Comparison of ENCODE assay signal across 14 mouse cellular contexts in genomic region chr6:112050548-112051184, GRCm38 (mm10).
A peak's percentile ranks its signal among the peaks of the same experiment; 100 is the strongest.
DNase-seq lines count a peak whose midpoint lies in the region; ATAC-seq and TF ChIP-seq lines count a peak whose summit lies in the region.
"Had no signal": no experiment of that assay in that cellular context is flagged by ENCODE, and none has a peak within 500 bp of the region (broad histone marks: within the 10 kb centered on the region; RNA-seq: fewer than 3 reads in every experiment).

No protein-coding gene starts in this region.

- H3K4me1 ChIP-seq in liver, adult 2 months (ENCODE audit: control insufficient read depth, insufficient read depth, low read length): no peaks in the 10 kb centered on the region
- H3K4me1 ChIP-seq in liver, embryonic 11.5 days (replicated peaks; ENCODE audit: control insufficient read depth, insufficient read depth, low read length): no peaks in the 10 kb centered on the region
- peaks cover 7% of the 10 kb centered on the region for H3K4me1 ChIP-seq in forebrain, embryonic 15.5 days
- peaks cover 33% of the 10 kb centered on the region for H3K4me1 ChIP-seq in limb, embryonic 13.5 days
- H3K4me1 ChIP-seq in intestine, embryonic 16.5 days (ENCODE audit: control insufficient read depth, insufficient read depth, low read length): no peaks in the 10 kb centered on the region
- H3K4me1 ChIP-seq: intestine, embryonic 15.5 days; liver, embryonic 15.5 days had no signal

- no peaks in the 10 kb centered on the region for H3K27me3 ChIP-seq in liver, adult 2 months (ENCODE audit: control insufficient read depth, insufficient read depth, low read length)
- H3K27me3 ChIP-seq in liver, embryonic 11.5 days (replicated peaks; ENCODE audit: control insufficient read depth, insufficient read depth, low read length): no peaks in the 10 kb centered on the region
- no peaks in the 10 kb centered on the region for H3K27me3 ChIP-seq in forebrain, embryonic 15.5 days
- H3K27me3 ChIP-seq in limb, embryonic 13.5 days: no peaks in the 10 kb centered on the region
- H3K27me3 ChIP-seq in intestine, embryonic 16.5 days (replicated peaks; ENCODE audit: control insufficient read depth, insufficient read depth, low read length): no peaks in the 10 kb centered on the region
- H3K27me3 ChIP-seq: embryonic facial prominence, embryonic 15.5 days; intestine, embryonic 15.5 days; liver, embryonic 15.5 days had no signal

- no peak for TF ChIP-seq POLR2A in liver, adult 2 months (IDR thresholded peaks at IDR 0.05; ENCODE audit: extremely low read depth, insufficient read depth, low read length)

- no peaks in the 10 kb centered on the region for H3K79me2 ChIP-seq in liver, adult 2 months (ENCODE audit: control insufficient read depth, insufficient read depth, low read length)

- H3K9ac ChIP-seq in liver, adult 2 months (ENCODE audit: low read depth, low read length): no peak overlapping the region
- H3K9ac ChIP-seq in liver, embryonic 11.5 days (ENCODE audit: low read depth, low read length): no peak overlapping the region
- H3K9ac ChIP-seq in forebrain, embryonic 15.5 days (replicated peaks): no peak overlapping the region
- H3K9ac ChIP-seq in limb, embryonic 13.5 days: no peak overlapping the region
- H3K9ac ChIP-seq in intestine, embryonic 16.5 days (ENCODE audit: low read depth, low read length): no peak overlapping the region
- H3K9ac ChIP-seq: embryonic facial prominence, embryonic 15.5 days; intestine, embryonic 15.5 days; liver, embryonic 15.5 days had no signal

- no peak overlapping the region for H3K4me3 ChIP-seq in liver, adult 2 months (ENCODE audit: insufficient read depth, low read depth, low read length)
- no peak overlapping the region for H3K4me3 ChIP-seq in liver, embryonic 11.5 days (ENCODE audit: low read depth, low read length)
- H3K4me3 ChIP-seq in forebrain, embryonic 15.5 days: no peak overlapping the region
- H3K4me3 ChIP-seq in limb, embryonic 13.5 days: no peak overlapping the region
- H3K4me3 ChIP-seq in intestine, embryonic 16.5 days (ENCODE audit: low read length): no peak overlapping the region
- H3K4me3 ChIP-seq: embryonic facial prominence, embryonic 15.5 days; heart, adult 2 months; intestine, embryonic 15.5 days; liver, embryonic 15.5 days had no signal

- H3K27ac ChIP-seq in liver, adult 2 months (replicated peaks; ENCODE audit: insufficient read depth, low read depth, low read length): no peak overlapping the region
- no peak overlapping the region for H3K27ac ChIP-seq in liver, embryonic 11.5 days (ENCODE audit: low read depth, low read length)
- no peak overlapping the region for H3K27ac ChIP-seq in forebrain, embryonic 15.5 days (replicated peaks)
- no peak overlapping the region for H3K27ac ChIP-seq in limb, embryonic 13.5 days
- no peak overlapping the region for H3K27ac ChIP-seq in intestine, embryonic 16.5 days (ENCODE audit: low read length)
- H3K27ac ChIP-seq: embryonic facial prominence, embryonic 15.5 days; heart, adult 2 months; intestine, embryonic 15.5 days; liver, embryonic 15.5 days had no signal

- ATAC-seq in liver, embryonic 11.5 days (replicated peaks; ENCODE audit: low FRiP score): no peak
- peak; percentile 97 for ATAC-seq in forebrain, embryonic 15.5 days (replicated peaks)
- peak; percentile 37; the same call in 1 of the 2 replicates for ATAC-seq in limb, embryonic 13.5 days (ENCODE audit: low FRiP score, low read depth)
- ATAC-seq in intestine, embryonic 16.5 days: no peak
- ATAC-seq: intestine, embryonic 15.5 days had no signal

- H3K36me3 ChIP-seq in liver, adult 2 months (ENCODE audit: control insufficient read depth, insufficient read depth, low read length): no peaks in the 10 kb centered on the region
- no peaks in the 10 kb centered on the region for H3K36me3 ChIP-seq in liver, embryonic 11.5 days (ENCODE audit: control insufficient read depth, insufficient read depth, low read length)
- H3K36me3 ChIP-seq in forebrain, embryonic 15.5 days: no peaks in the 10 kb centered on the region
- H3K36me3 ChIP-seq in limb, embryonic 13.5 days: no peaks in the 10 kb centered on the region
- no peaks in the 10 kb centered on the region for H3K36me3 ChIP-seq in intestine, embryonic 16.5 days (ENCODE audit: control insufficient read depth, insufficient read depth, low read length)
- H3K36me3 ChIP-seq: embryonic facial prominence, embryonic 15.5 days; G1E; intestine, embryonic 15.5 days; liver, embryonic 15.5 days had no signal

- DNase-seq in liver, adult 2 months (ENCODE audit: extremely low read depth, low read depth, low spot score): peak; percentile 22
- no peak for DNase-seq in liver, embryonic 11.5 days (ENCODE audit: low spot score)
- DNase-seq in cerebellum, adult 9-10 months: peak; percentile 3
- no peak for DNase-seq in spleen, postnatal 4 days (ENCODE audit: low spot score in 2 of 2)
- DNase-seq in gastrocnemius, postnatal 10 days: no peak
- DNase-seq: adrenal gland, postnatal 36 days; heart, adult 2 months had no signal

- no peak for TF ChIP-seq CTCF in liver, adult 2 months (IDR thresholded peaks at IDR 0.05; ENCODE audit: low read depth, low read length)

- H3K9me3 ChIP-seq in liver, embryonic 11.5 days (ENCODE audit: control insufficient read depth, low read length): no peaks in the 10 kb centered on the region
- no peaks in the 10 kb centered on the region for H3K9me3 ChIP-seq in forebrain, embryonic 15.5 days
- no peaks in the 10 kb centered on the region for H3K9me3 ChIP-seq in limb, embryonic 13.5 days
- no peaks in the 10 kb centered on the region for H3K9me3 ChIP-seq in intestine, embryonic 16.5 days (ENCODE audit: control insufficient read depth, low read length)
- H3K9me3 ChIP-seq: embryonic facial prominence, embryonic 15.5 days; intestine, embryonic 15.5 days; liver, embryonic 15.5 days had no signal

- 71% methylated on average over 6 of the region's 6 CpGs for WGBS in liver, adult 2 months
- WGBS in liver, embryonic 11.5 days: 74% methylated on average over 6 of the region's 6 CpGs
- WGBS in forebrain, embryonic 15.5 days: 68% methylated on average over 6 of the region's 6 CpGs
- WGBS in limb, embryonic 13.5 days: 65% methylated on average over 6 of the region's 6 CpGs
- 83% methylated on average over 6 of the region's 6 CpGs for WGBS in intestine, embryonic 16.5 days

- H3K4me2 ChIP-seq in liver, embryonic 11.5 days: no peak overlapping the region
- no peak overlapping the region for H3K4me2 ChIP-seq in forebrain, embryonic 15.5 days (replicated peaks)
- H3K4me2 ChIP-seq in limb, embryonic 13.5 days (replicated peaks): no peak overlapping the region
- H3K4me2 ChIP-seq in intestine, embryonic 16.5 days (ENCODE audit: low read depth, low read length): no peak overlapping the region
- H3K4me2 ChIP-seq: embryonic facial prominence, embryonic 15.5 days; intestine, embryonic 15.5 days; liver, embryonic 15.5 days had no signal

Comparison
In these comparisons a context has a peak if more than half of its experiments do, and no peak if none do; other contexts are left out.
1. DNase-seq: peak in liver, adult 2 months (single experiment) and cerebellum, adult 9-10 months (single experiment); none in liver, embryonic 11.5 days (single experiment), spleen, postnatal 4 days (0 of 2) and gastrocnemius, postnatal 10 days (single experiment).
2. ATAC-seq: peak in forebrain, embryonic 15.5 days (single experiment) and limb, embryonic 13.5 days (single experiment); none in liver, embryonic 11.5 days (single experiment) and intestine, embryonic 16.5 days (single experiment).